Mouse (Mus musculus) kidney, embryonic 16.5 days (tissue): ENCODE results near the gene Ankrd35. TPM values are rescaled to one million over a fixed set of nuclear protein-coding genes. Genes with fewer than 3 reads are reported as not detected.

Source experiments
- ATAC-seq: fragments of 200-750 bp; cut with Nextera tagmentation; 2 replicates; pipeline ENCODE4 v1.8.0; 2017; ENCODE audit warnings: moderate TSS enrichment; ENCODE audit not compliant: low FRiP score, low TSS enrichment
- H3K27ac ChIP-seq: fragments of 300-500 bp; sonication (generic); 2 replicates; pipeline ENCODE4 v1.5.1; 2014; ENCODE audit warnings: low read length
- H3K27me3 ChIP-seq: fragments of 300-500 bp; sonication (generic); 2 replicates; pipeline ENCODE4 v1.6.1; 2014; ENCODE audit warnings: low read length, control low read depth, mixed read lengths; ENCODE audit not compliant: insufficient read depth
- H3K36me3 ChIP-seq: fragments of 300-500 bp; sonication (generic); 2 replicates; pipeline ENCODE4 v1.6.1; 2014; ENCODE audit warnings: low read length, control low read depth, mixed read lengths; ENCODE audit not compliant: insufficient read depth
- H3K4me1 ChIP-seq: fragments of 300-500 bp; sonication (generic); 2 replicates; pipeline ENCODE4 v1.6.1; 2014; ENCODE audit warnings: low read length, control low read depth, mixed read lengths; ENCODE audit not compliant: insufficient read depth
- H3K4me2 ChIP-seq: fragments of 300-500 bp; sonication (generic); replicated peaks from 2 replicates; pipeline ENCODE4 v1.6.1; 2014; ENCODE audit warnings: low read depth, low read length
- H3K4me3 ChIP-seq: fragments of 300-500 bp; sonication (generic); 2 replicates; pipeline ENCODE4 v1.5.1; 2014; ENCODE audit warnings: mild to moderate bottlenecking, low read length
- H3K9ac ChIP-seq: fragments of 300-500 bp; sonication (generic); replicated peaks from 2 replicates; pipeline ENCODE4 v1.6.1; 2014; ENCODE audit warnings: low read length
- H3K9me3 ChIP-seq: fragments of 300-500 bp; sonication (generic); 2 replicates; pipeline ENCODE4 v1.6.1; 2016; ENCODE audit warnings: low read length, control low read depth
- WGBS: fragments of 180-500 bp; shearing (Covaris S2); extraction: QIAGEN DNeasy Blood & Tissue Kit; methylation state at CpG from one replicate; pipeline ENCODE4 v1.1.7; 2014; 5-methylcytosine and 5-hydroxymethylcytosine counted together
- polyA plus RNA-seq: library from polyadenylated mRNA; unstranded; fragments of >200 nt; fragmentation: Nextera tagmentation; extraction: Ambion mirVana; gene quantifications from 2 replicates; pipeline ENCODE4 v1.2.1, GENCODE M21; 2015

Gene Ankrd35
- polyA plus RNA-seq, result 1.2 and 1.6 TPM in 2 replicates

DNA sequence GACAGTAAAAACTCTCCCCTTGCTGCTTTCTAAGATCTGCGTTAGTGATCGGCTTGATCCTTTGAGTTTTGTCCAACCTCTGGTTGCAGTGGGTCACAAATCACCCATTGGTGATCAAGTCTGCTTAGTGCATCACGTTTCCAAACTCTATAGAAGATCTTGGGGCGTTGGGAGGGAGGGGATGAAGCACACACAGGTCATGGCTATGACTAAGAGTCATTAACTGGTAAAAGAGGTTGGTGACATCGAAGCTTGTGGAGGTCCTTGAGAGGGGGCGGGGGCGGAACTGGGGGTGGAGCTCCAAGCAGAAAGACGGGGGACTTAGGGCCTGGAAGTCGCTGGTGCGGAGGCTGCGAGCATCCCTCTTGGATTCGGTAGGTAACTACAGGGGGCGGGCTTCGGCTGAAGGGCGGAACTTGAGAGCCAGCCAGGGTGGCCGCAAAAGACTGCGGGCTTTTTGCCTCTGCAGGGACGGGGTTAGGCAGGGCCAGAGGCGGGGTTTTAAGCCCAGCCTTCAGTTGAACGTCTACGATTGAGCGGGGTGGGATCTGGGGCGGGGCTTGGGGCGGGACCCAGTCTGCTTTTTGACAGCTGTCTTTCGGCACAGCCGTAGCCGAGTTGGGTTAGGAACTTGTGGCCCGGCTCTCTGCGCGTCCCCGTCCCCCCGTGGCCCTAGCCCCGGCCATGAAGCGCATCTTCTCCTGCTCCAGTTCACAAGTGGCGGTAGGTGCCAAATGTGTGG, at the start of gene Ankrd35:
TSS of gene Ankrd35 (plus strand) at position 405 of the 742 bp plus-strand sequence.
- Histone ChIP-seq H3K27me3 (no peaks in the 10 kb centered on the region), H3K9me3 (no peaks in the 10 kb centered on the region), H3K9ac (0 out of 2 replicates have a peak within 1 kb of the TSS, but pooled peaks have one; percentile 18), H3K4me2 (peak within 1 kb of the TSS; percentile 78), H3K27ac (0 out of 2 replicates have a peak within 1 kb of the TSS, but pooled peaks have one; percentile 7), H3K4me3 (peak within 1 kb of the TSS; percentile 43), H3K4me1 (peaks cover 18% of the 10 kb centered on the region), H3K36me3 (no peaks in the 10 kb centered on the region)
- WGBS, result 2% methylated on average over 35 of the region's 35 CpGs
- peak; percentile 96 for ATAC-seq

- H3K36me3 ChIP-seq, result peaks cover 30% of the 10 kb centered on the region
- H3K9me3 ChIP-seq, result no peaks in the 10 kb centered on the region
- no peak overlapping the region for H3K27ac ChIP-seq
- WGBS, result 92% methylated on average over 4 of the region's 4 CpGs
- no peak overlapping the region for H3K4me2 ChIP-seq
- H3K9ac ChIP-seq, result no peak overlapping the region
- no peak overlapping the region for H3K4me3 ChIP-seq
- no peaks in the 10 kb centered on the region for H3K4me1 ChIP-seq
- H3K27me3 ChIP-seq, result no peaks in the 10 kb centered on the region
- no peak for ATAC-seq
Observed at GRCm38 (mm10) chr3:96623201-96623600, 46.7 kb upstream of the Ankrd35 start.

GRCm38 (mm10) chr3:96629729-96630600, 40.0 kb upstream of the Ankrd35 start, which contains the start of gene Rbm8a:
Gene Rbm8a (plus strand): TSS chr3:96629933.
- peak within 1 kb of the TSS; percentile 77 for H3K4me2 ChIP-seq
- H3K36me3 ChIP-seq, result peaks cover 21% of the 10 kb centered on the region
- peaks cover 21% of the 10 kb centered on the region for H3K4me1 ChIP-seq
- WGBS, result under 1% methylated on average over 48 of the region's 48 CpGs
- H3K9me3 ChIP-seq, result no peaks in the 10 kb centered on the region
- peak within 1 kb of the TSS; percentile 71 for H3K27ac ChIP-seq
- peak within 1 kb of the TSS; percentile 63 for H3K4me3 ChIP-seq
- peak within 1 kb of the TSS; percentile 83 for H3K9ac ChIP-seq
- H3K27me3 ChIP-seq, result no peaks in the 10 kb centered on the region
- ATAC-seq, result peak; percentile 92

DNA sequence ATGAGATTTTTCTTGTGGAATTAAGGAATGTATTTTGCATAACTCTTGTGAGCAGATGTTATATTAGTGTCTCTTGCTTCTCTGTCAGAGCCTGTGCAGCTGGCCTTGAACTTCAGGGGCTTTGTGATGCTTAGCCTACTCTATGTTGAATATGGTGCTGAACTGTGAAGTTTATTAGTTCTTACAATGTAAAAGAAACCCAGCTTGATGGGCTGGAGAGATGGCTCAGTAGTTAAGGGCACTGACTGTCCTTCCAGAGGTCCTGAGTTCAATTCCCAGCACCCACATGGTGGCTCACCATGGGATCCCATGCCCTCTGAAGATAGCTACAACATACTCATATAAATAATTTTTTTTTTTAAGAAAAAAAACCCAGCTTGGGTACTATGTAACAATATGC, 37.9 kb upstream of the Ankrd35 start:
- Histone ChIP-seq H3K9ac (no peak overlapping the region), H3K27ac (no peak overlapping the region), H3K27me3 (no peaks in the 10 kb centered on the region), H3K4me3 (no peak overlapping the region), H3K4me1 (peaks cover 35% of the 10 kb centered on the region), H3K4me2 (no peak overlapping the region), H3K9me3 (no peaks in the 10 kb centered on the region), H3K36me3 (peaks cover 21% of the 10 kb centered on the region)
- no peak for ATAC-seq

GRCm38 (mm10) chr3:96634015-96634414, 35.9 kb upstream of the Ankrd35 start:
- no peak for ATAC-seq
- Histone ChIP-seq H3K9ac (no peak overlapping the region), H3K27ac (no peak overlapping the region), H3K4me1 (peaks cover 32% of the 10 kb centered on the region), H3K9me3 (no peaks in the 10 kb centered on the region), H3K4me2 (no peak overlapping the region), H3K36me3 (peaks cover 34% of the 10 kb centered on the region), H3K4me3 (no peak overlapping the region), H3K27me3 (no peaks in the 10 kb centered on the region)
- WGBS, result 79% methylated on average over 1 of the region's 1 CpGs

- peak; percentile 95 for ATAC-seq
- Histone ChIP-seq H3K9me3 (no peaks in the 10 kb centered on the region), H3K4me3 (peak within 1 kb of the TSS; percentile 97), H3K36me3 (peaks cover 42% of the 10 kb centered on the region), H3K27ac (peak within 1 kb of the TSS; percentile 90), H3K27me3 (no peaks in the 10 kb centered on the region), H3K9ac (peak within 1 kb of the TSS; percentile 98), H3K4me1 (peaks cover 30% of the 10 kb centered on the region), H3K4me2 (peak within 1 kb of the TSS; percentile 70)
- 2% methylated on average over 60 of the region's 60 CpGs for WGBS
Observed at GRCm38 (mm10) chr3:96634928-96635879, 34.7 kb upstream of the Ankrd35 start, which contains the start of the genes Pex11b and Gm42957. Gene Pex11b (plus strand): TSS chr3:96635376. Gene Gm42957 (plus strand): TSS chr3:96635474.

GRCm38 (mm10) chr3:96635906-96636305, 34.0 kb upstream of the Ankrd35 start:
- H3K27me3 ChIP-seq, result no peaks in the 10 kb centered on the region
- peak overlapping the region; percentile 90 for H3K27ac ChIP-seq
- H3K36me3 ChIP-seq, result peaks cover 44% of the 10 kb centered on the region
- H3K4me1 ChIP-seq, result peaks cover 23% of the 10 kb centered on the region
- H3K9ac ChIP-seq, result peak overlapping the region; percentile 98
- no peak for ATAC-seq
- H3K4me3 ChIP-seq, result peak overlapping the region; percentile 97
- H3K9me3 ChIP-seq, result no peaks in the 10 kb centered on the region
- 6% methylated on average over 15 of the region's 15 CpGs for WGBS
- H3K4me2 ChIP-seq, result peak overlapping the region; percentile 70

DNA sequence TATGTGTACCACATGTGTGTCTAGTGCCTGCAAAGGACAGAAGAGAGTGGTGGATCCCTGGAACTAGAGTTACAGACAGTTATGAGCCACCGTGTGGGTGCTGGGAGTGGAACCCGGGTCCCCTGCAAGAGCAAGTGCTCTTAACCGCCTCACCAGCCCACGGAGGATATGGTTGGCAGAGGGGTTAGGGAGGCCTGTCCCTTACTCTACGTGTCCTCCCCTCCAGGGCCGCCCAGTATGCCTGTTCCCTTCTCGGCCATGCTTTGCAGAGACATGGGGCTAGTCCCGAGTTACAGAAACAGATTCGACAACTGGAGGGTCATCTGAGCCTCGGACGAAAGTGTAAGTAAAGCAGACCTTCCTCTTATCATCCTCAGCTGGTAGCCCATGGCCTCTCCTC, 33.5 kb upstream of the Ankrd35 start:
- Histone ChIP-seq H3K9me3 (no peaks in the 10 kb centered on the region), H3K4me2 (peak overlapping the region; percentile 70), H3K4me1 (peaks cover 19% of the 10 kb centered on the region), H3K9ac (peak overlapping the region; percentile 98), H3K27me3 (no peaks in the 10 kb centered on the region), H3K4me3 (peak overlapping the region; percentile 97), H3K36me3 (peaks cover 40% of the 10 kb centered on the region), H3K27ac (no peak overlapping the region)
- ATAC-seq, result no peak
- 71% methylated on average over 11 of the region's 11 CpGs for WGBS

DNA sequence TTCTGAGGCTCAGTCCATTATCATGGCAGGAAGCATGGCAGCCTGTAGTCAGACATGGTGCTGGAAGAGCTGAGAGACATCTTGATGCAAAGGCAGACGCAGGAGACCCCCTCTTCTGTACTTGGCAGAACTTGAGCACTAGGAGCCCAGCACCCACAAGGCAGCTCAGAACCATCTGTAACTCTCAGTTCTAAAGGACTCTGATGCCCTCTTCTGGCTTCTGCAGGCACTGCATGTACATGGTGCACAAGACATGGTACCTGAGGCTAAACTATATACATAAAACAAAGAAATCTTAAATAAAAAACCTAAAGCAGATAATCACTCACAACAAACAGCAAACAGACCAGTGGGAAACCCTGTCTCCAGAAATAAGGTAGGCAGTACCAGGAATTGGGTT, 30.7 kb upstream of the Ankrd35 start:
- Histone ChIP-seq H3K27ac (no peak overlapping the region), H3K4me2 (no peak overlapping the region), H3K4me1 (peaks cover 19% of the 10 kb centered on the region), H3K36me3 (peaks cover 34% of the 10 kb centered on the region), H3K9me3 (no peaks in the 10 kb centered on the region), H3K9ac (no peak overlapping the region), H3K4me3 (no peak overlapping the region), H3K27me3 (no peaks in the 10 kb centered on the region)
- 79% methylated on average over 1 of the region's 1 CpGs for WGBS
- no peak for ATAC-seq
